Mouse (Mus musculus) hindbrain, embryonic 16.5 days (tissue): ENCODE measurements around the gene Grm2. TPM values are rescaled to one million over a fixed set of nuclear protein-coding genes. Genes with fewer than 3 reads are reported as not detected.

ENCODE experiments used
- ATAC-seq: fragments of 200-750 bp; cut with Nextera tagmentation; 2 replicates; pipeline ENCODE4 v1.8.0; 2017; ENCODE audit warnings: moderate TSS enrichment, moderate library complexity
- H3K27ac ChIP-seq: fragments of 300-500 bp; sonication (generic); 2 replicates; pipeline ENCODE4 v1.5.1; 2014; ENCODE audit warnings: low read depth, mild to moderate bottlenecking, control low read depth, low read length, moderate library complexity
- H3K27me3 ChIP-seq: fragments of 300-500 bp; sonication (generic); replicated peaks from 2 replicates; pipeline ENCODE4 v1.6.1; 2014; ENCODE audit warnings: low read length; ENCODE audit not compliant: control insufficient read depth, insufficient read depth
- H3K36me3 ChIP-seq: fragments of 300-500 bp; sonication (generic); 2 replicates; pipeline ENCODE4 v1.6.1; 2014; ENCODE audit warnings: mild to moderate bottlenecking, low read length, moderate library complexity, mixed read lengths; ENCODE audit not compliant: control insufficient read depth, insufficient read depth
- H3K4me1 ChIP-seq: fragments of 300-500 bp; sonication (generic); 2 replicates; pipeline ENCODE4 v1.6.1; 2014; ENCODE audit warnings: low read depth, low read length; ENCODE audit not compliant: control insufficient read depth, insufficient read depth
- H3K4me2 ChIP-seq: fragments of 300-500 bp; sonication (generic); 2 replicates; pipeline ENCODE4 v1.6.1; 2014; ENCODE audit warnings: mild to moderate bottlenecking, low read length, control low read depth, moderate library complexity
- H3K4me3 ChIP-seq: fragments of 300-500 bp; sonication (generic); 2 replicates; pipeline ENCODE4 v1.5.1; 2014; ENCODE audit warnings: mild to moderate bottlenecking, low read length, control low read depth, moderate library complexity
- H3K9ac ChIP-seq: fragments of 300-500 bp; sonication (generic); 2 replicates; pipeline ENCODE4 v1.6.1; 2014; ENCODE audit warnings: low read depth, mild to moderate bottlenecking, control low read depth, low read length, moderate library complexity
- H3K9me3 ChIP-seq: fragments of 300-500 bp; sonication (generic); 2 replicates; pipeline ENCODE4 v1.6.1; 2014; ENCODE audit warnings: mild to moderate bottlenecking, low read length, moderate library complexity; ENCODE audit not compliant: control insufficient read depth
- WGBS: fragments of 180-500 bp; shearing (Covaris S2); extraction: QIAGEN DNeasy Blood & Tissue Kit; methylation state at CpG from one replicate; pipeline ENCODE4 v1.1.7; 2014; 5-methylcytosine and 5-hydroxymethylcytosine counted together
- polyA plus RNA-seq: library from polyadenylated mRNA; unstranded; fragments of >200 nt; fragmentation: Nextera tagmentation; extraction: Ambion mirVana; gene quantifications from 2 replicates; pipeline ENCODE4 v1.2.1, GENCODE M21; 2015

The Grm2 gene
- polyA plus RNA-seq: 11.3 and 12.3 TPM in 2 replicates

- H3K9me3 ChIP-seq: no peaks in the 10 kb centered on the region
- peak within 1 kb of the TSS; percentile 59 for H3K4me3 ChIP-seq
- peaks cover 18% of the 10 kb centered on the region for H3K4me1 ChIP-seq
- peak; percentile 85 for ATAC-seq
- peak within 1 kb of the TSS; percentile 72 for H3K9ac ChIP-seq
- peak within 1 kb of the TSS; percentile 94 for H3K4me2 ChIP-seq
- H3K27me3 ChIP-seq: no peaks in the 10 kb centered on the region
- 1% methylated on average over 37 of the region's 44 CpGs for WGBS
- H3K27ac ChIP-seq: no peak within 1 kb of the TSS; the same call in 1 of the 2 replicates
- 0 out of 2 replicates have a peak, but pooled peaks cover 3% of the 10 kb centered on the region for H3K36me3 ChIP-seq
Observed at GRCm38 (mm10) chr9:106655884-106656720, at the start of gene Grm2. Gene Grm2 (minus strand): TSS chr9:106656082.

DNA sequence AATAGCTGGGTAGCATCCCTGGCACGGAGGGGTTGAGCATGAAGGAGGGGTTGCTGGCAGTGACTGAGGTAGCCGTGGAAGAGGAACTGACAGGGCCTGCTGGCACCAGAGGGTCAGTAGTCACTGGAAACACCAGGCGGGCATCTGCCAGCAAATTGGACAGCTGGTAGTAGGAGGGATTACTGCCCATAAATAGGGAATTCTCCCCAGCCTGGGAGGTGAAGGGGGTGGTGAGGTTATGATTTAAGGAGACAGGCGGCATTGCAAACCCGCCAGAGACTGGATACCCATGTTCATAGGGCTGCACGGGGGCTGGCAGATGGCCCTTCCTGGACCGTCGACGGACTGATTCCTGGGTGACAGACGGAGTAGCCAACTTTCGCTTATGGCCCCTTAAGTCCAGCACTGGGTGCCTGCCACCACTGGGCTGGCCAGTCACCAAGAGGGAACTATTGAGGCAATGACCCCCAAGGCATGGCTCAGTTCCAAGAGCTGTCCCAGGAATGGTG is 37.1 kb upstream of the Grm2 start:
- Histone ChIP-seq H3K9ac (no peak overlapping the region), H3K4me2 (no peak overlapping the region), H3K27ac (no peak overlapping the region; the same call in 1 of the 2 replicates), H3K36me3 (peaks cover 4% of the 10 kb centered on the region), H3K4me3 (no peak overlapping the region), H3K4me1 (no peaks in the 10 kb centered on the region), H3K27me3 (no peaks in the 10 kb centered on the region), H3K9me3 (no peaks in the 10 kb centered on the region)
- peak; percentile 85 for ATAC-seq
- WGBS: 80% methylated on average over 11 of the region's 11 CpGs

DNA sequence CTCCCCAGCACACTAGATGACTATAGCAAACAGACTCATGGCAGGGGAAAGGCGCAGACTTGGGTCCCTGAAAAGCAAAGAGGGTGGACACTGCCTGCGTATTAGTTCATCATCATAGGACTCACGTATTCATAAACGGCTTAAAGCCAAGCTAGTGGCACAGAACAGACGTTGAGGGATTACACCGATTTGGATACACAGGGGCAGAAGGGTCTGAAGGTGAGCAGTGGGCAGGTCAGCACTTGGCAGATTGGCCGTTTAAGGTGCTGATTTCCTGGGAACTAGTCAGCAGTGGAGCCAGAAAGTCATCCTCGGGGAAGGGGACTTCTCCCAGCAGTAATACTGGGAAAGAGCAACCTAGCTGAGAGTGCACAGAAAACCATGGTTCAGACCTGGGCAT is 33.0 kb upstream of the Grm2 start:
- Histone ChIP-seq H3K4me2 (no peak overlapping the region), H3K27me3 (no peaks in the 10 kb centered on the region), H3K4me3 (no peak overlapping the region), H3K4me1 (peaks cover 7% of the 10 kb centered on the region), H3K27ac (no peak overlapping the region), H3K36me3 (peaks cover 4% of the 10 kb centered on the region; the same call in 1 of the 2 replicates), H3K9ac (no peak overlapping the region), H3K9me3 (no peaks in the 10 kb centered on the region)
- 87% methylated on average over 8 of the region's 8 CpGs for WGBS
- no peak for ATAC-seq

GRCm38 (mm10) chr9:106686983-106687650 is 31.2 kb upstream of the Grm2 start:
- ATAC-seq: peak; percentile 57
- H3K9ac ChIP-seq: no peak overlapping the region

GRCm38 (mm10) chr9:106685249-106686101 is 29.6 kb upstream of the Grm2 start, which contains the start of gene Tex264:
Gene Tex264 (minus strand): TSS chr9:106685927.
- H3K27ac ChIP-seq: peak within 1 kb of the TSS; percentile 49
- H3K4me2 ChIP-seq: peak within 1 kb of the TSS; percentile 96
- WGBS: under 1% methylated on average over 57 of the region's 86 CpGs
- no peaks in the 10 kb centered on the region for H3K27me3 ChIP-seq
- H3K4me1 ChIP-seq: peaks cover 7% of the 10 kb centered on the region
- peak within 1 kb of the TSS; percentile 74 for H3K9ac ChIP-seq
- ATAC-seq: peak; percentile 90
- no peaks in the 10 kb centered on the region for H3K9me3 ChIP-seq
- peak within 1 kb of the TSS; percentile 61 for H3K4me3 ChIP-seq
- peaks cover 6% of the 10 kb centered on the region; the same call in 1 of the 2 replicates for H3K36me3 ChIP-seq

More at GRCm38 (mm10) chr9:106686983-106687650, 31.2 kb upstream of the Grm2 start:
- H3K4me3 ChIP-seq: no peak overlapping the region
- no peaks in the 10 kb centered on the region for H3K9me3 ChIP-seq
- peaks cover 7% of the 10 kb centered on the region for H3K4me1 ChIP-seq
- H3K27ac ChIP-seq: no peak overlapping the region
- no peaks in the 10 kb centered on the region for H3K27me3 ChIP-seq
- H3K36me3 ChIP-seq: no peaks in the 10 kb centered on the region
- H3K4me2 ChIP-seq: peak overlapping the region; percentile 32
- WGBS: 35% methylated on average over 8 of the region's 8 CpGs

GRCm38 (mm10) chr9:106684918-106685248 is 29.0 kb upstream of the Grm2 start:
- Histone ChIP-seq H3K4me3 (peak overlapping the region; percentile 61), H3K36me3 (peaks cover 10% of the 10 kb centered on the region; the same call in 1 of the 2 replicates), H3K27ac (no peak overlapping the region; the same call in 1 of the 2 replicates), H3K27me3 (no peaks in the 10 kb centered on the region), H3K9ac (peak overlapping the region; percentile 74), H3K4me1 (peaks cover 7% of the 10 kb centered on the region), H3K4me2 (peak overlapping the region; percentile 96), H3K9me3 (no peaks in the 10 kb centered on the region)
- 7% methylated on average over 11 of the region's 14 CpGs for WGBS
- ATAC-seq: peak; percentile 19

DNA sequence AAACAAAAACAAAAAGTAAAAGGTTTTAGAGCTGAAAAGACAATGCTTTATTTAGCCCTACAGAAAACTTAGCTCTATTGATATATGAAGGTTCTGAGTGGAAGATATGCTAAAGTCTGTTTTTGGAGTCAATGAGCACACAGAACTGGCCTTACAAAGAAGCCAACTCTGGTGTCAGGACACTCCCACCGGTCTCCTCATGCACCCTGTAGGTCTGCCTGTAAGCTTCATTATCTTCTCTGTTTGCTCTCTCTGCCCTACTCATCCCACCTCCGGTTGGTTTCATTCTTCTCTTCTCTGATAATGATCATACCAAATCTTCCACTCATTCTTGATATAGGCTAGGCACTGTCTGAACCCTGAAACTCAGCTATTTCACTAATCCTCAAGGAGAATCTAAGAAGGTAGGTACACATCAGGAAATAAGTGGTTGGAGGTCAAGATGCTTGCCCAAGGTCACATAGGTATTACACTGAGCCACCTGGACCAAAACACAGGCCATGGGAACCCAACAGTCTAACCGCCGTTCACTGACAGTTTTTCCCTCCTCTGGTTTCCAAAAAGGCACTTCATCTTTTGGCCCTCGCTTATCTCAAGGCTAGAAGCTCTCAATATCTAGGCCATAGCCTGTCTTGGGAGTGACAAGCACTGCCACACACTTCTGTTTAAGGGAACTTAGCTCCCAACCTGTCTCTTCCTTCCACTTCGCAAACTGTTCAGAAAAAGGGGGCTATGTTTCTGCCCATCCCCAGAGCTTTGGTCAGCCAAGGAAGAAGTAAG is 28.4 kb upstream of the Grm2 start:
- ATAC-seq: no peak
- WGBS: 83% methylated on average over 6 of the region's 6 CpGs

GRCm38 (mm10) chr9:106681026-106681425 is 25.1 kb upstream of the Grm2 start:
- Histone ChIP-seq H3K27me3 (no peaks in the 10 kb centered on the region), H3K36me3 (peaks cover 24% of the 10 kb centered on the region), H3K4me2 (no peak overlapping the region), H3K9me3 (no peaks in the 10 kb centered on the region), H3K4me3 (no peak overlapping the region), H3K27ac (no peak overlapping the region), H3K9ac (no peak overlapping the region), H3K4me1 (peaks cover 7% of the 10 kb centered on the region)
- ATAC-seq: no peak
- 86% methylated on average over 9 of the region's 9 CpGs for WGBS

More for the DNA sequence above, 28.4 kb upstream of the Grm2 start:
- Histone ChIP-seq H3K4me1 (peaks cover 7% of the 10 kb centered on the region), H3K4me3 (peak overlapping the region; percentile 61), H3K36me3 (peaks cover 16% of the 10 kb centered on the region), H3K27me3 (no peaks in the 10 kb centered on the region), H3K27ac (no peak overlapping the region), H3K4me2 (peak overlapping the region; percentile 96), H3K9me3 (no peaks in the 10 kb centered on the region), H3K9ac (peak overlapping the region; percentile 74)
